ENCODE assay signal across 15 mouse cellular contexts in genomic region chr13:107904051-107904740, GRCm38 (mm10).
DNase-seq lines count a peak whose midpoint lies in the region; ATAC-seq and TF ChIP-seq lines count a peak whose summit lies in the region.
"Had no signal": no experiment of that assay in that cellular context is flagged by ENCODE, and none has a peak within 500 bp of the region (broad histone marks: within the 10 kb centered on the region; RNA-seq: fewer than 3 reads in every experiment).

No protein-coding gene starts in this region.

- peaks cover 11% of the 10 kb centered on the region for H3K4me1 ChIP-seq in lung, adult 2 months (ENCODE audit: control insufficient read depth, insufficient read depth, low read length)
- peaks cover 25% of the 10 kb centered on the region for H3K4me1 ChIP-seq in kidney, embryonic 15.5 days

- no peaks in the 10 kb centered on the region for H3K9me3 ChIP-seq in kidney, embryonic 15.5 days (replicated peaks)
- H3K9me3 ChIP-seq: forebrain, embryonic 13.5 days; hindbrain, embryonic 13.5 days; midbrain, embryonic 13.5 days had no signal

- no peak overlapping the region for H3K4me2 ChIP-seq in kidney, embryonic 15.5 days
- H3K4me2 ChIP-seq: forebrain, embryonic 13.5 days; hindbrain, embryonic 13.5 days; midbrain, embryonic 13.5 days had no signal

- H3K9ac ChIP-seq in kidney, embryonic 15.5 days: no peak overlapping the region
- H3K9ac ChIP-seq: forebrain, embryonic 13.5 days; hindbrain, embryonic 13.5 days; midbrain, embryonic 13.5 days had no signal

- peak; percentile 60 for DNase-seq in kidney, adult 9 months
- DNase-seq in kidney, postnatal 10 days: no peak
- DNase-seq in lung, postnatal 10 days: peak; percentile 12
- no peak for DNase-seq in lung, adult 2 months
- DNase-seq in splenic B cell, adult 2 months (ENCODE audit: low read depth, low spot score): peak; percentile 31
- DNase-seq in left cerebral cortex, adult 8-10 months (ENCODE audit: low spot score in 2 of 2): no peak
- DNase-seq: adrenal gland, adult 2 months; cerebellum, adult 9-11 months; layer of hippocampus, postnatal 36 days; left cerebral cortex, postnatal 4 days had no signal

- TF ChIP-seq CTCF in lung, adult 2 months (IDR thresholded peaks at IDR 0.05; ENCODE audit: insufficient read depth, low read length): no peak

- no peak; the same call in 1 of the 2 replicates for ATAC-seq in kidney, embryonic 15.5 days (replicated peaks; ENCODE audit: low FRiP score)

- H3K36me3 ChIP-seq in kidney, embryonic 15.5 days: no peaks in the 10 kb centered on the region
- H3K36me3 ChIP-seq in splenic B cell, adult 2 months (ENCODE audit: control insufficient read depth, insufficient read depth, low read length, poor library complexity, severe bottlenecking): no peaks in the 10 kb centered on the region
- H3K36me3 ChIP-seq: G1E; hindbrain, embryonic 13.5 days; midbrain, embryonic 13.5 days had no signal

- H3K27me3 ChIP-seq in kidney, embryonic 15.5 days: no peaks in the 10 kb centered on the region
- no peaks in the 10 kb centered on the region for H3K27me3 ChIP-seq in splenic B cell, adult 2 months (ENCODE audit: control insufficient read depth, insufficient read depth, low read length, poor library complexity, severe bottlenecking)
- H3K27me3 ChIP-seq: forebrain, embryonic 13.5 days; hindbrain, embryonic 13.5 days; midbrain, embryonic 13.5 days had no signal

- H3K27ac ChIP-seq in kidney, embryonic 15.5 days: peak overlapping the region; percentile 68; the same call in 1 of the 2 replicates
- H3K27ac ChIP-seq: forebrain, embryonic 13.5 days; hindbrain, embryonic 13.5 days; midbrain, embryonic 13.5 days had no signal

- 45% methylated on average over 14 of the region's 14 CpGs for WGBS in lung, adult 2 months
- 65% methylated on average over 14 of the region's 14 CpGs for WGBS in kidney, embryonic 15.5 days

- no peak overlapping the region for H3K4me3 ChIP-seq in lung, adult 2 months (replicated peaks; ENCODE audit: extremely low read depth, low read depth, low read length)
- no peak overlapping the region for H3K4me3 ChIP-seq in kidney, embryonic 15.5 days (replicated peaks)
- H3K4me3 ChIP-seq: forebrain, embryonic 13.5 days; hindbrain, embryonic 13.5 days; midbrain, embryonic 13.5 days had no signal

- no peak for TF ChIP-seq POLR2A in lung, adult 2 months (IDR thresholded peaks at IDR 0.05; ENCODE audit: borderline replicate concordance, extremely low read depth, low read depth, low read length)

Comparison
In these comparisons a context has a peak if more than half of its experiments do, and no peak if none do; other contexts are left out.
1. DNase-seq: peak in kidney, adult 9 months (single experiment), lung, postnatal 10 days (single experiment) and splenic B cell, adult 2 months (single experiment); none in kidney, postnatal 10 days (single experiment), lung, adult 2 months (single experiment) and left cerebral cortex, adult 8-10 months (0 of 2).